Mouse (Mus musculus): ENCODE results near the gene Col4a5. TPM values are rescaled to one million over a fixed set of nuclear protein-coding genes. Genes with fewer than 3 reads are reported as not detected.

Col4a5 gene
- total RNA-seq (2021) = 1 to 10 TPM; 5.0 to 6.5 TPM
- long read RNA-seq, experiment 1, partial matches to known transcripts = 1 of 1 reads
- long read RNA-seq, experiment 1, other reads (novel, unspliced or antisense) = 0 of 1 reads
- long read RNA-seq, experiment 2, partial matches to known transcripts = 0 of 1 reads
- long read RNA-seq, experiment 2, other reads (novel, unspliced or antisense) = 1 of 1 reads

DNA sequence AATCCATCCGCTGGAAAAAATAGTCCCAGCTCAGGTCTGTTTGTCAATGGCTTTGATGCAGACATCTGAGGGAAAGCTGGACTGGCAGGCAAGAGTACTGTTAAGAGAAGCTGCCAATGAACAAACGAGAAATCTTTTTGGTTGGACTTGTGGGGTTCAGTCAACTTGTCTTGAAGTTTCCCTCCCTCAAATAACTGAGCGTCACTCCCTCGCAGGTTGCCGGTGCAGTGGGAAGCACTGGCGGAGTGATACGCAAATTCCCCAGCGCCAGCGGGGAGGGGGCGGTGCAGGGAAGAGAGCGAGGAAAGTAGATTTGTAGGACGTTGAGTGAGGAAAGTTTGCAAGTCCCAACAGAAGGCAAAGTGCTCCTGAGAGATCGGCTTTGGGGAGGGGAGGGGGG, at the start of gene Col4a5:
Gene Col4a5 (plus strand): TSS at position 276 of the 400 bp plus-strand sequence.
- peak; percentile 28 to 37 for DNase-seq (ENCODE audit: low spot score in 2 of 2)

DNA sequence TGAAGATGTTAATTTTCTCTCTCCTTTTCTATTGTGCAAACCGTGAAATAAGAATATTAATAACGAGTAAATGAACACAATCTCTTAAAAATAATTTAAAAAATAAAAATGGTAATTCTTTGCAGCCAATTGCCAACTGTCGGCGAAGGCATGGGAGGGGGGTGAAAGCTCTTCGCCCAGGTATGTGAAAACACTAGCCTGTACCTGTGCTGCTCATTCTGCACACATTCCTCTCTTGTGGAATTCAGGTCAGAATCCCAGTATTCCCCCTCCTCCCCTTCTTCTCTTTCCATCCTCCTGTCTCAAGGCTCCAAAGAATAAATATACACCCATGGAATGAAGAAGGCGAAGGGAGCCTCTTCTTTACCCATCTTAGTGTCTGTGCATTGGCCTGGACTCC, 38.4 kb upstream of the Col4a5 start:
- DNase-seq (ENCODE audit: low spot score in 2 of 2) = no peak

DNA sequence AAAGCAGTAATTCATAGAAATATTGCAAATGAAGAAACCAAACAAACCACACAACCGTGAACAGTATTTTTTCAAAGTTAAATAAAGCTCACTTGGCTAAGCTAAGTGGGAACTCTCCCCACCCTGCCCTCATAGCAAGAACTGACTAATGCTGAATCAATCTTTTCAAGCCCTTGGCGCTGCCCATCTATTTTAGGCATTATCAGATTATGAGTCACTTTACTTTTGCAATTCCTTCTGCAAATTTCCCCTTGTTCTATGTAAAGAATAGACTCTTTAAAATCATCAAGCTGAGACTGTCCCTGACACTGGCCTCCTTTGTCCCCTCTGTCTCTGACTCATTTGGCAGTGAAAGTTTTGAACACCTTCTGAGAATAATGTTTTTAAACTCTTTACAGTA, 35.8 kb upstream of the Col4a5 start:
- DNase-seq (ENCODE audit: low spot score in 2 of 2) = no peak

DNA sequence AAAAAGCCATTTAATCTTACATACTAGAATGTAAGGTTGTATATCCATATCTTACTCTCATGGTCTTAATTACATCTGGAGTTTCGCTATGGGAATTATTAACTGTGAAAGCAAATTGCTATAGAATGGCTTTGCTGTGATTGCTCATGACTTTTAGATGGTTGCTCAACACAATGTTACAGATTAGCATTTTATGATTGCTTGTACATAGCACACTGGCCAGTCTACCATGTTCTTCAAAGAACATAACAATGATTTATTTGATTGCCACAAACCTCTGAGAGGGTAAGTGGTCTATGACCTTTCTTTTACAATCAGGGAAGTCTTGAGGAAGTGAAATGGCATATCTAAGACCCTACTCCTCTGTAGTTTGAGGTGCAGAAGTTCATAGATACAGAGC, 27.2 kb upstream of the Col4a5 start:
- DNase-seq (ENCODE audit: low spot score in 2 of 2) = no peak

DNA sequence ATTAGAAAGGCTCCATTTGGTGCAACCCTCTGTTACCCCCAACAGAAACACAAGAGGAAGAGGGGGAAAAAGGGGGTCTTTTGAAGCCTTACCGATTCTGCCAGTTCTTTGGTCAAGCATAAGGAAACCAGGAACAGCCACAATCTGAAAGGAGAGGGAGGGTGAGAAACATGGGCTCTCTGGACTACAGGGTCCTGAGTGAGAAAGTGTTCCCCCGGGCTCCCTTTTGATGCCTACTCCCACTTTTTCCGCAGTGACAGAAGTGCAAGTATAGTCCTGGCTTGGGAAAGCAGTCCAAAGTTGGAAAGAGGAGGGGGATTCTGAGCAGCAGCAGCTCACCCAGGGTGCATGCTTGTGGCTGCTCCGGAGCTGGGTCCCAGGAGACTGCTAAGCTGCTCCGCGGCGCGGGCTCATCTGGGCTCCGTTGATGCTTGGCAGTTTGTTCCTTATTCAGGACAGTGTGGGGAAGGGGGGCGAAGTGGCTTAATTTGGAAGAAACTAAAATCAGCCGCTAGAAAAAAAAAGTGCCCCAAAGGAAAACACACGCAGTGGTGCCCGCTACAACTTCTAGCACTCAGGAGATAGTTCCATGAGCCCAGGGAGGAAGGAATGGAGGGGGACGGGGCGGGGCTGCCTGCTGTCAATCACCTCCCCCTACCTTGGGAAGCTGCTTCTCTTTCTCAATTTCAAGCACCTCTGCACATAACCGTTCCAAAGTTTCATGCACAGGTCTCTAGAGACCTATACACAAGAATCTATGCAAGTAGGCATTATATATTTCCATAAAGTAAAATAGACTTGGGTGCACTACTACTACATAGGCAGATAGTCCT, 1.5 kb upstream of the Col4a5 start, which contains the start of gene Col4a6:
Gene Col4a6 (minus strand): TSS at position 607 of the 833 bp plus-strand sequence.
- peak in 1 of 2 experiments; percentile 6 for DNase-seq (ENCODE audit: low spot score in 2 of 2)

DNA sequence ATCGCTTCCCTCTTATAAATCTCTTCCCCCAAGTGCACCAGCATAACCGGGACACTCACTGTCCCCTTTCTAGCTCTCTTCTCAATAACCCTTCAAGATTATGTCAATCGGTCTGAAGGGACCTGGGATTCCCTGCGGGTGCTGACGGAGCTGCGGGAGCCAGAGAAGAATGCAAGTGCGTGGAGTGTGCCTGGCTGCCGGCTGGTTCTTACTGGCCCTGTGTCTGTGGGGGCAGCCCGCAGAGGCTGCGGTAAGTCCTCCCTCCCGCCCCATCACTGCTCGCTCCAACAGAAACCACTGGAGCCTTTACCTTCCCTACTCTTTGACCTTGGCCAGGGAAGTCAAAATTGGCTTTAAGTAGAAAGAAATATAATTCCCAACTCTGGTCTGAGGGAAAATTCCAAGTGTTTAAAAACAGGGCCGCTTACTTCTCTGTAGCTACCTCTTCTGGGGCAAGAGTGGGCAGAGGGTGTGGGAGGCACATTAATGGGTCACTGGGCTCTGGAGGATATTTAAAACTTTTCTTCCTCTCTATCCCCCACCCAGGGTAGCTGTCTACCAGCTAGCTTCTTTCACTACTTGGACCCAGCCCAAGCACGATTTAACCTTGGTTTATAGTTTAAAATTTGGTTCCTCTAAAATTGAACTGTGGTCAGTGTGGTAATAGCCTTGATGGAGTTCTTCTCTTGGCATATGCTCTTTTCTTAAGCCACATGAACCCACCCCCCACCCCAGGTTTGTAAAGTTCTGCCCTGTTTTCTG, 562 bp downstream of the Col4a5 start:
- DNase-seq (ENCODE audit: low spot score in 2 of 2) = peak in 1 of 2 experiments; percentile 6

- DNase-seq (ENCODE audit: low spot score in 2 of 2) = no peak
Observed at GRCm38 (mm10) chrX:141494545-141494944, 19.4 kb downstream of the Col4a5 start.

GRCm38 (mm10) chrX:141503125-141503524, 27.9 kb downstream of the Col4a5 start:
- no peak for DNase-seq (ENCODE audit: low spot score in 2 of 2)

DNA sequence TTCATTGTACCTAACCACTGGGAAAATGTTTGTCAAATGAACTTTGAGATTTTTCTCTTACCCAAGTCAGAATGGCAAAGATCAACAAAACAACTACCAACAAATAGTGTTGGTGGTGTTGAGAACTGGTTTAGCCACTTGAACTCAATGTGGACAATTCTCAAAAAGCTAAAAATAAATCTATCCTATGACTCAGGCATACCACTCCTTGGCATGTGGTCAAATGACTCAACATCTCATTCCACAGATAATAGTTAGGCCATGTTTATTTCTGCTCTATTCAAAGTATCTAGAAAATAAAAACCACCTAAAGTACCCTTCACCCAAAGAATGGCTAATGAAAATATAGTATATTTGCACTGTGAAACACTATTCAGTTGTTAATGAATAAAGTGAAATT, 58.3 kb downstream of the Col4a5 start:
- DNase-seq (ENCODE audit: low spot score in 2 of 2) = no peak

GRCm38 (mm10) chrX:141547471-141547870, 72.3 kb downstream of the Col4a5 start:
- DNase-seq (ENCODE audit: low spot score in 2 of 2) = no peak

GRCm38 (mm10) chrX:141590242-141590641, 115.1 kb downstream of the Col4a5 start:
- DNase-seq (ENCODE audit: low spot score in 2 of 2) = no peak

DNA sequence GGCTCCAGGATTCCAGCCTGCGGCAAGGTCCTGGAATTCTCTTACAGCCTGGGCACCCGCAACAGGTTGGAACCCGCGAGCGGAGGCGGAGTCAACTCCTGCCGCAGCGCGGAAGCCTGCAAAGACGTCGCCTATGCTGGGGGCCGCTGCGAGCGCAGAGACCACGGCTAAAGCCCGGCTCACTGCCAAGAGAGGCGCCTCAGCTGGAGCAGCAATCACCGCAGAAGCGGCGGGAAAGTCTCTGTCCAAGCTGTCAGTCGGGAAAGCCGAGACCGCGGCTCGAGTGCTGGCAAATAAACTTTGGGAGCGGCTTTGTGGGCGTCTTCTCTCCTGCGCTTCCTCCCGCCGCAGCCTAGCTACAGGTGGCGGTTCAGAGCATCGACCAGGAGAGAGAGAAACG, 246.5 kb downstream of the Col4a5 start:
- DNase-seq (ENCODE audit: low spot score in 2 of 2) = no peak

- no peak for DNase-seq (ENCODE audit: low spot score in 2 of 2)
Observed at GRCm38 (mm10) chrX:141723936-141724335, 248.8 kb downstream of the Col4a5 start.

DNA sequence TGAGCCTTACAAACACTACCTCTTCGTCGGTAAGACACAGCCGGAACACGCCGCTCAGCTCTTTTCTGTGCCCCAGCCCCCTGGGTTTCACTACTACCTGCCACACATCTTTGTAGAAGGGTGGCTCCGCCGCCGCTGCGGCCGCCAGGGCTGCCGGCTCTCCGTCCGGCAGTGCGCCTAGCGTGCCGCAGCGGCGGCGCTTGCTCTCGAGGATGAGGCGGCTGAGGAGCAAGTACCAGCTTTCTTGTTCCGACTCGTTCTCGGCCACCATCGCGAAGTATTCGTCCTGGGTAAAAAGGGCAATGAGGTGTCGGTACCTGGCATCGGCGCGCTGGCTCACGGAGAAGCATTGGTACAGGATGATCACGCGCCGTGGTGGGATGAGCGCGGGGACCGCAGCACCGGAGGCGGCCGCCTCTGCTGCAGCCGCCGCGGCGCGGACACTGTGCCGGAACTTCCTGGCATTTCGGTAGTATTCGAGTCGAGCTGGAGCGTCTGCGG, 249.3 kb downstream of the Col4a5 start:
- DNase-seq (ENCODE audit: low spot score in 2 of 2) = no peak

DNA sequence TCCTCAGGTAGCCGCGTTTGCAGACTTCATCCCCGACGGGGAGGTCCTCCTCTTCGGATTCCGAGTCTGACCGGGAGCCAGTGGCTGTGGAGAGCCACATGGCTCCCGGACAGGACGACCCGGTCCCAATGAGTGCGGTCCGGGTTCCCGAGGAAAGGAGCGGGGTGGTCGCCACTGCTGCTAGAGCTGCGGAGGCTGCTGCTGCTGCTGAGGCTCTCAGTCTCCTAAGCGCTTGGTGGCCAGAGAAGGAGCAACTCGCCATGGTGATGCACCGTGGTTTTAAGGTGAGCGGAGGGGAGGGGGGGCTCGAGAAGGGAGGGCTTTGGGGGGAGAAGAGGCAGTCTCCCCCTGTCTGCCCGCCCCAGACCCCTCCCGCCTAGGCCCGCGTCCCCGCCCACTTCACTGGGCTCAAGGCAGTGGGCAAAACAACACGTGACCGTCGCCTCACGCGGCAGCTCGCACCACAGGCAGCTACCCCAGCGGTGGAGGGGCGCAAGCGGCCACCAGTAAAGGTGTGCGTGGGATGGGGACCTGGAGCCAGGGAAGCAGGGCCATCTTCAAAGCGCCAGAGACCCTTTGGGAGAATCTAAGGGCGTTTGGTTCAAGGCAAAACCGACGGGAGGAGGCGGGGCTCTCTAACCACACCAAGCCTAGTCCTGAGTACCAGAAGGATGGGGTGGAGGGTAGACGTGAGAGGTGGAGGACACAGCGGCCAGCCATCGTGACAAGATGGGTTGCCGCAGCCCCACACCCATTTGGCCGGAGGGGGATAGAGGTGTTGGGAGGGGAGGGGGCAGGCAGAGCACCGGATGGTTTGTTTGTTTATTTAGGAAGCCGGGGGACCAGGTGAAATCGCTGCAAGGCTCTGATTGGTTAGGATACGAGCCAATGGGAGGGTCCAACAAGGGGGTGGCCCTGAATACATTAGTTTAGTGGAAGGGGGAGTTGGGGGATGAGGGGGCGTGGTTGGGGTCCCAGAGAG, 250.0 kb downstream of the Col4a5 start, which contains the start of gene Irs4:
Gene Irs4 (minus strand): TSS at position 327 of the 982 bp plus-strand sequence.
- DNase-seq (ENCODE audit: low spot score in 2 of 2) = no peak

DNA sequence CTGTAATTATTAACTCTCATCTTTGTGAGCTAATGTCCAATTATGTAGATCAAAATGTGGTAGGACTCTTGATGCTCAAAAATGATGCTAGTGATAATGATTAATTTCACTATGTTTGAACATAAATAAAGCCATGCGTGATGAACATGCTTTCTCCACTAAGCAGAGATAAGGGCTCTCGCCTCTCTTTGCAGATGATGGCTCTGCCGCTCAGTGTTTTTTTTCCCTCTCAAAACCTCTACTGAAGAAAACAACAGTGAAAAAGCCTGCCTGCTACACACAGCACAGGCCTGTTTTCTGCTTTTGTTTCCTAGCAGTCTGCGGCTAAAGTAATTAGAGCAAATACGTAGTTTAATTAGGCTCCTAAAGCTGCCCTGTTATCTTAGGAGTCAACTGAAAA, 254.4 kb downstream of the Col4a5 start:
- no peak for DNase-seq (ENCODE audit: low spot score in 2 of 2)

Measured in gastrocnemius, postnatal 4 days (tissue).